Mouse (Mus musculus) embryonic facial prominence, embryonic 13.5 days (tissue): ENCODE measurements around the gene Gm10096. TPM values are rescaled to one million over a fixed set of nuclear protein-coding genes. Genes with fewer than 3 reads are reported as not detected.
"Not testable (repeated sequence)": the region's sequence is repeated elsewhere in the genome, so short reads cannot be mapped to it uniquely, and the experiment has no call there.

Source experiments
- ATAC-seq: fragments of 200-750 bp; cut with Nextera tagmentation; 2 replicates; pipeline ENCODE4 v1.8.0; 2017; ENCODE audit warnings: low read depth; ENCODE audit not compliant: insufficient number of reproducible peaks, insufficient read depth, low FRiP score, low TSS enrichment
- H3K27ac ChIP-seq: fragments of 300-500 bp; sonication (generic); 2 replicates; pipeline ENCODE4 v1.5.1; 2015; ENCODE audit warnings: moderate library complexity, mild to moderate bottlenecking, inconsistent platforms
- H3K27me3 ChIP-seq: fragments of 300-500 bp; sonication (generic); 2 replicates; pipeline ENCODE4 v1.6.1; 2015; ENCODE audit warnings: mild to moderate bottlenecking, inconsistent platforms
- H3K36me3 ChIP-seq: fragments of 300-500 bp; sonication (generic); 2 replicates; pipeline ENCODE4 v1.6.1; 2015; ENCODE audit warnings: mild to moderate bottlenecking, inconsistent platforms
- H3K4me1 ChIP-seq: fragments of 300-500 bp; sonication (generic); 2 replicates; pipeline ENCODE4 v1.6.1; 2015; ENCODE audit warnings: inconsistent platforms
- H3K4me2 ChIP-seq: fragments of 300-500 bp; sonication (generic); 2 replicates; pipeline ENCODE4 v1.6.1; 2015; ENCODE audit warnings: moderate library complexity, mild to moderate bottlenecking, inconsistent platforms
- H3K4me3 ChIP-seq: fragments of 300-500 bp; sonication (generic); 2 replicates; pipeline ENCODE4 v1.5.1; 2015; ENCODE audit warnings: mild to moderate bottlenecking, inconsistent platforms
- H3K9ac ChIP-seq: fragments of 300-500 bp; sonication (generic); 2 replicates; pipeline ENCODE4 v1.6.1; 2015; ENCODE audit warnings: mild to moderate bottlenecking, inconsistent platforms
- H3K9me3 ChIP-seq: fragments of 300-500 bp; sonication (generic); 2 replicates; pipeline ENCODE4 v1.6.1; 2016; ENCODE audit warnings: inconsistent platforms
- WGBS: fragments of 180-500 bp; shearing (Covaris S2); methylation state at CpG from one replicate; pipeline ENCODE4 v1.1.7; 2015; ENCODE audit warnings: mixed read lengths; 5-methylcytosine and 5-hydroxymethylcytosine counted together
- polyA plus RNA-seq: library from polyadenylated mRNA; unstranded; fragments of >200 nt; fragmentation: Nextera tagmentation; extraction: Ambion mirVana; gene quantifications from 2 replicates; pipeline ENCODE4 v1.2.1, GENCODE M21; 2015

The Gm10096 gene
- polyA plus RNA-seq = not detected in 2 replicates

- not testable (repeated sequence) for H3K36me3 ChIP-seq, H3K4me3 ChIP-seq, H3K9ac ChIP-seq, H3K27me3 ChIP-seq, H3K9me3 ChIP-seq, H3K4me1 ChIP-seq, ATAC-seq, H3K27ac ChIP-seq, H3K4me2 ChIP-seq
- no CpG with 5 or more reads among the region's 5 CpGs for WGBS
These were observed at the start of gene Gm10096 for GRCm38 (mm10) chrX:28954602-28955001. TSS of gene Gm10096 (minus strand) at chrX:28954702.
